Mouse (Mus musculus) CH12.LX (cell line): ENCODE measurements around the gene Slc9a1. TPM values are rescaled to one million over a fixed set of nuclear protein-coding genes. Genes with fewer than 3 reads are reported as not detected.

Experiments
- DNase-seq: peaks from one replicate; pipeline ENCODE4 v3.0.0-alpha.2; 2013; ENCODE audit errors: extremely low read depth
- H3K27ac ChIP-seq: 2 replicates; pipeline ENCODE4 v1.5.1; 2012; ENCODE audit warnings: low read depth, mild to moderate bottlenecking, control low read depth, moderate library complexity; ENCODE audit not compliant: insufficient read depth
- H3K27me3 ChIP-seq: replicated peaks from 2 replicates; pipeline ENCODE3; 2012; ENCODE audit warnings: inconsistent platforms
- H3K36me3 ChIP-seq, 2 experiments: replicated peaks in 1 of 2; 2 replicates each; pipeline versions ENCODE3 to v1.6.1; 2012; ENCODE audit warnings: inconsistent platforms in 1 of 2, low read length in 1 of 2, mild to moderate bottlenecking in 1 of 2, mixed read lengths in 1 of 2, moderate library complexity in 1 of 2; ENCODE audit not compliant: control insufficient read depth in 1 of 2, insufficient read depth in 1 of 2
- H3K4me1 ChIP-seq, 2 experiments: 2 replicates each; pipeline ENCODE4 v1.6.1; 2012; ENCODE audit warnings: inconsistent platforms in 1 of 2, moderate library complexity in 1 of 2; ENCODE audit not compliant: insufficient read depth in 2 of 2, control insufficient read depth in 1 of 2
- H3K4me2 ChIP-seq: 2 replicates; pipeline ENCODE4 v1.6.1; 2012; ENCODE audit warnings: low read depth, mild to moderate bottlenecking, control low read depth; ENCODE audit not compliant: poor library complexity, insufficient read depth, severe bottlenecking
- H3K4me3 ChIP-seq, 3 experiments: fragments of 150-350 bp in 1 of 3; sonication (generic) in 1 of 3; replicated peaks in 1 of 3; 2 replicates each; pipeline versions ENCODE3 to v1.5.1; 2011 to 2012; ENCODE audit warnings: low read depth in 2 of 3, low read length in 2 of 3, mild to moderate bottlenecking in 2 of 3, moderate library complexity in 2 of 3, control low read depth in 1 of 3, improper control_type of control experiment in 1 of 3, inconsistent platforms in 1 of 3, mixed read lengths in 1 of 3; ENCODE audit not compliant: poor library complexity in 1 of 3
- H3K79me2 ChIP-seq: replicated peaks from 2 replicates; pipeline ENCODE4 v1.6.1; 2012; ENCODE audit warnings: mild to moderate bottlenecking, moderate library complexity; ENCODE audit not compliant: control insufficient read depth, poor library complexity, insufficient read depth, severe bottlenecking; ENCODE audit errors: extremely low read depth
- H3K9ac ChIP-seq: 2 replicates; pipeline ENCODE4 v1.6.1; 2012; ENCODE audit warnings: low read depth, mild to moderate bottlenecking, control low read depth, moderate library complexity; ENCODE audit not compliant: insufficient read depth
- H3K9me3 ChIP-seq: replicated peaks from 2 replicates; pipeline ENCODE3; 2012; ENCODE audit warnings: low read length, inconsistent platforms, mixed read lengths
- BHLHE40 ChIP-seq: IDR thresholded peaks from 2 replicates; pipeline ENCODE4 v1.6.1; 2011; ENCODE audit warnings: mild to moderate bottlenecking, low read depth, low read length, improper control_type of control experiment
- ELF1 ChIP-seq: IDR thresholded peaks from 2 replicates; pipeline ENCODE4 v1.6.1; 2014; ENCODE audit warnings: low read depth, mild to moderate bottlenecking, inconsistent platforms, low read length, improper control_type of control experiment
- EP300 ChIP-seq: IDR thresholded peaks from 2 replicates; pipeline ENCODE4 v1.6.1; 2011; ENCODE audit warnings: low read length, improper control_type of control experiment
- ETS1 ChIP-seq: conservative IDR thresholded peaks from 2 replicates; pipeline ENCODE4 v1.6.1; 2012; ENCODE audit warnings: low read depth, mild to moderate bottlenecking, inconsistent platforms, low read length, improper control_type of control experiment, moderate library complexity
- GABPA ChIP-seq: IDR thresholded peaks from 2 replicates; pipeline ENCODE4 v1.6.1; 2012; ENCODE audit warnings: low read depth, low read length, improper control_type of control experiment, inconsistent platforms; ENCODE audit not compliant: insufficient replicate concordance
- HCFC1 ChIP-seq: IDR thresholded peaks from 2 replicates; pipeline ENCODE4 v1.6.1; 2012; ENCODE audit warnings: low read depth, mild to moderate bottlenecking, inconsistent platforms, low read length, improper control_type of control experiment
- JUN ChIP-seq: IDR thresholded peaks from 2 replicates; pipeline ENCODE4 v1.6.1; 2011; ENCODE audit warnings: low read depth, mild to moderate bottlenecking, low read length, improper control_type of control experiment, moderate library complexity; ENCODE audit not compliant: insufficient read depth
- JUND ChIP-seq: conservative IDR thresholded peaks from 2 replicates; pipeline ENCODE4 v1.6.1; 2011; ENCODE audit warnings: low read depth, low read length, improper control_type of control experiment
- KAT2A ChIP-seq: IDR thresholded peaks from 2 replicates; pipeline ENCODE4 v1.6.1; 2012; ENCODE audit warnings: low read length, improper control_type of control experiment, inconsistent platforms; ENCODE audit not compliant: insufficient replicate concordance
- MAX ChIP-seq: IDR thresholded peaks from 2 replicates; pipeline ENCODE4 v1.6.1; 2011; ENCODE audit warnings: low read length, improper control_type of control experiment
- MAZ ChIP-seq: IDR thresholded peaks from 2 replicates; pipeline ENCODE4 v1.6.1; 2012; ENCODE audit warnings: low read depth, mild to moderate bottlenecking, inconsistent platforms, low read length, improper control_type of control experiment, moderate library complexity
- MYC ChIP-seq: IDR thresholded peaks from 2 replicates; pipeline ENCODE4 v1.6.1; 2011; ENCODE audit warnings: low read depth, mild to moderate bottlenecking, improper control_type of control experiment, low read length
- NELFE ChIP-seq: IDR thresholded peaks from 2 replicates; pipeline ENCODE4 v1.6.1; 2011; ENCODE audit warnings: low read depth, low read length, improper control_type of control experiment
- POLR2A ChIP-seq: IDR thresholded peaks from 2 replicates; pipeline ENCODE4 v1.6.1; 2011; ENCODE audit warnings: low read depth, mild to moderate bottlenecking, improper control_type of control experiment, low read length
- POLR2AphosphoS2 ChIP-seq: IDR thresholded peaks from 2 replicates; pipeline ENCODE4 v1.6.1; 2011; ENCODE audit warnings: low read depth, low read length, improper control_type of control experiment
- SIN3A ChIP-seq: IDR thresholded peaks from 2 replicates; pipeline ENCODE4 v1.6.1; 2012; ENCODE audit warnings: low read length, improper control_type of control experiment, inconsistent platforms
- SMC3 ChIP-seq: IDR thresholded peaks from 2 replicates; pipeline ENCODE4 v1.6.1; 2011; ENCODE audit warnings: low read depth, low read length, improper control_type of control experiment
- TCF12 ChIP-seq: IDR thresholded peaks from 2 replicates; pipeline ENCODE4 v1.6.1; 2014; ENCODE audit warnings: low read depth, mild to moderate bottlenecking, inconsistent platforms, low read length, improper control_type of control experiment
- USF1 ChIP-seq: IDR thresholded peaks from 2 replicates; pipeline ENCODE4 v1.6.1; 2014; ENCODE audit warnings: low read depth, mild to moderate bottlenecking, inconsistent platforms, low read length, improper control_type of control experiment
- USF2 ChIP-seq: conservative IDR thresholded peaks from 2 replicates; pipeline ENCODE4 v1.6.1; 2011; ENCODE audit warnings: low read depth, low read length, improper control_type of control experiment
- ZC3H11A ChIP-seq: IDR thresholded peaks from 2 replicates; pipeline ENCODE4 v1.6.1; 2012; ENCODE audit warnings: low read depth, mild to moderate bottlenecking, inconsistent platforms, low read length, improper control_type of control experiment
- ZKSCAN1 ChIP-seq: IDR thresholded peaks from 2 replicates; pipeline ENCODE4 v1.6.1; 2012; ENCODE audit warnings: low read depth, inconsistent platforms, low read length, improper control_type of control experiment, borderline replicate concordance
- ZMIZ1 ChIP-seq: IDR thresholded peaks from 2 replicates; pipeline ENCODE4 v1.6.1; 2012; ENCODE audit warnings: low read depth, mild to moderate bottlenecking, inconsistent platforms, low read length, improper control_type of control experiment
- ZNF384 ChIP-seq: IDR thresholded peaks from 2 replicates; pipeline ENCODE4 v1.6.1; 2012; ENCODE audit warnings: low read depth, low read length, improper control_type of control experiment, inconsistent platforms
- dilution Hi-C: fragments of 300-500 bp; cut with MboI; formaldehyde crosslinking; loops from 2 replicates; pipeline ENCODE4 v1.14.3; 2020; ENCODE audit warnings: low sequenced_read_pairs; ENCODE audit not compliant: extremely low pct_unique_long_range_greater_than_20kb, extremely low pct_ligation_motif_present
- in situ Hi-C: fragments of 300-500 bp; cut with MboI; formaldehyde crosslinking; loops from 3 replicates; pipeline ENCODE4 v1.14.3; 2019; ENCODE audit warnings: low sequenced_read_pairs, low pct_ligation_motif_present, low pct_unique_long_range_greater_than_20kb, mixed read lengths
- polyA plus RNA-seq: library from polyadenylated mRNA; unstranded; fragments of >175 nt; gene quantifications from 2 replicates; pipeline ENCODE4 v1.2.1, GENCODE M21; 2012; ENCODE audit warnings: low read depth; ENCODE audit not compliant: insufficient read length
- total RNA-seq, 2 experiments: library from RNA; depleted of rRNA; stranded (reverse); fragments of 300-350 nt in 1 of 2; fragments of >200 nt in 1 of 2; gene quantifications; 2 replicates each; pipeline ENCODE4 v1.2.3; 2012 to 2014

Slc9a1 gene
- total and polyA plus RNA-seq, 3 experiments = 0.66 to 16.7 (median 4.7) TPM

GRCm38 (mm10) chr4:133407114-133407787 lies 37.7 kb downstream of the Slc9a1 start:
- Histone ChIP-seq H3K9ac (no peak overlapping the region), H3K79me2 (no peaks in the 10 kb centered on the region), H3K4me1 (peaks cover 12 to 31% of the 10 kb centered on the region in 2 experiments), H3K27me3 (no peaks in the 10 kb centered on the region), H3K9me3 (no peaks in the 10 kb centered on the region), H3K4me3 (no peak overlapping the region), H3K4me2 (no peak overlapping the region), H3K36me3 (peaks cover 10 to 72% of the 10 kb centered on the region in 2 experiments), H3K27ac (no peak overlapping the region)
- TF ChIP-seq NELFE = no peak
- no peak for TF ChIP-seq ELF1
- TF ChIP-seq TCF12 = no peak
- no peak for TF ChIP-seq ZC3H11A
- TF ChIP-seq MAZ = no peak
- TF ChIP-seq POLR2A = no peak
- TF ChIP-seq ZMIZ1 = no peak
- TF ChIP-seq POLR2AphosphoS2 = no peak
- no peak for TF ChIP-seq HCFC1
- no peak for TF ChIP-seq GABPA
- TF ChIP-seq ZNF384 = no peak
- TF ChIP-seq JUND = no peak
- no peak for TF ChIP-seq EP300
- no peak for TF ChIP-seq ZKSCAN1
- no peak for TF ChIP-seq MYC
- TF ChIP-seq USF1 = no peak
- no peak for TF ChIP-seq USF2
- no peak for TF ChIP-seq SIN3A
- TF ChIP-seq KAT2A = no peak
- no peak for TF ChIP-seq SMC3
- dilution Hi-C loops = no loop called here
- in situ Hi-C loops = no loop called here
- no peak for DNase-seq

- peaks cover 14 to 71% of the 10 kb centered on the region in 2 experiments for H3K36me3 ChIP-seq
- no peak overlapping the region for H3K4me2 ChIP-seq
- TF ChIP-seq MAX (no peak), USF1 (no peak), JUN (no peak), POLR2AphosphoS2 (no peak), ZMIZ1 (no peak), ETS1 (no peak), BHLHE40 (no peak), GABPA (no peak)
- no peak overlapping the region for H3K27ac ChIP-seq
- dilution Hi-C loops = no loop called here
- peaks cover 15 to 39% of the 10 kb centered on the region in 2 experiments for H3K4me1 ChIP-seq
- H3K27me3 ChIP-seq = no peaks in the 10 kb centered on the region
- H3K4me3 ChIP-seq = no peak overlapping the region
- DNase-seq = no peak
- in situ Hi-C loops = no loop called here
- H3K9me3 ChIP-seq = no peaks in the 10 kb centered on the region
- H3K9ac ChIP-seq = no peak overlapping the region
- H3K79me2 ChIP-seq = no peaks in the 10 kb centered on the region
Measured at GRCm38 (mm10) chr4:133408006-133408405, 38.5 kb downstream of the Slc9a1 start.
